Mouse (Mus musculus) erythroid progenitor cell, adult 5-6 weeks (primary cell): ENCODE data around the gene Osmr. TPM values are rescaled to one million over a fixed set of nuclear protein-coding genes. Genes with fewer than 3 reads are reported as not detected.
"Not testable (repeated sequence)": the region's sequence is repeated elsewhere in the genome, so short reads cannot be mapped to it uniquely, and the experiment has no call there.

ENCODE experiments used
- ATAC-seq: replicated peaks from 2 replicates; pipeline ENCODE4 v1.8.0; 2016; ENCODE audit warnings: moderate number of reproducible peaks, mild to moderate bottlenecking, moderate TSS enrichment, inconsistent platforms; ENCODE audit not compliant: poor library complexity, low FRiP score, severe bottlenecking
- total RNA-seq, 2 experiments: library from RNA; stranded (forward) in 1 of 2; stranded (reverse) in 1 of 2; fragments of 150-400 nt in 1 of 2; fragments of 186-747, 209-891 nt in 1 of 2; gene quantifications; 2 replicates each; pipeline versions ENCODE4 v1.2.3 to v1.2.4; 2015 to 2017; ENCODE audit warnings: low replicate concordance in 2 of 2

The Osmr gene
- total RNA-seq, 2 experiments from 2014 or later: not detected

DNA sequence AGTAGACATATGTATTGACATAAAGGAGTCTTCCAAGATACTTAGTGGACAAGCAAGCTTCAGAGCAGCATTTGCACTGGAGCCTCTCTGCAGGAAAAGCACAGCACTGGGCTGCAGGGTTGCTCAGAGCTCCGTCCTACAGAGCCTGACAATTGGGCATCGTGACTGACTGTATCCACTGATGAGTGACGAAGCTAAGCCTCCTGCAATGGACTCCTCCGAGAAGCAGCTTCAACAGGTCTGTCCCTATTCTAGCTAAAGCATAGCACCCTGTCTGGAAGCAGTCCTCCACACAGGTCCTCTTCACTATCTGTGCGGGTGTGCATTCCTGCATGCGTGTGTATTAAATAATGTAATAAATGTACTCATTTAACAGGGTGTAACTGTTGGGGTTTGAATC lies 7.9 kb downstream of the Osmr start:
- no peak for ATAC-seq

GRCm38 (mm10) chr15:6862125-6862524 lies 12.6 kb downstream of the Osmr start:
- no peak for ATAC-seq

DNA sequence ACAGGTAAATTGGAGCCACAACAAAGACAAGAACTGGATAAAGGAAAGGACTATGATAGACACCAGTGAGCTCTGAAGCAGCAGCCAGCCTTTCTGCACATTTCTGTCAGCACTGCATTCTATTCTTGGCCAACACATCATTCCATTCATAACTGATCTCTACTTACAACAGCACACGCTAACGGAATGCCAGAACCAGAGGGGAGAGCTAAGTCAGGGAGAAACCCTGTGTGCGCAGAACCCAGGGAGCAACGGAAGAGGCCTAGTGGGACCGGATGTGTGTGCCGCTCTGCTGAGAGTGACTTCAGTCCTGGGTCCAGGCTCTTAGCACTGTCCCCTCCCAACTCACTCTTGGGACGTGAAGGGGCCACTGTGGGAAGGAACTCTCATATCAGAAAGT lies 13.2 kb downstream of the Osmr start:
- ATAC-seq: no peak

- ATAC-seq: no peak
Measured at GRCm38 (mm10) chr15:6859781-6860180, 15.0 kb downstream of the Osmr start.

- no peak for ATAC-seq
Measured at GRCm38 (mm10) chr15:6858871-6859270, 15.9 kb downstream of the Osmr start.

DNA sequence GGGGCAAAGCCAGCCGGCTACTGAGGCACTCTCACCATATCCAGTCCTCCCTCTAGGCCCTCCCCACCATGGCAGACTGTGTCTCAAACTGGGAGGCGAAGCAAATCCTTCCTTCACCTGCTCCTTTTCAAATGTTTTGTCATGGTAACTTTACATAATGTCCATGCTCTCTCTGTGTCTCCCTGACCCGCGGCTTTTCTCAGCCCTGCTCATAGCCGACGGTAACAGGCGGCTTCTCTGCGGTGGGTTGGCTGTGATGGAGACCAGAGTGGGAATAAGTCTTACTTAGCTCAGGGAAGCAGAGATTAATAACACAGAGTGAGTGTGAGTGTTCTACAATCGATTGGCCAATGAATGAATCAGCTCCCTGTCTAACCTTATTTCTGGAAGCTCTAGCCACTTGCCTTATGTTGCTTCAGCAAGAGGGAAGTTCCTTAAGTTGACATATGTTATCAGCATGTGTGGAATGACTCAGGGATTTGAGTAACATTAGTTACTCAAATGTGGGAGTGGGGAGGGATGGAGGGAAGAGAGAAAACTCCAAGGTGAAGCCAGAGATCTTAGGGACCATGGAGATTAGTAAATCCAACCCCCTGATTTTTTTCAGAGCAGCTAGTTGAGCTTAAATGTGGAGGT lies 17.4 kb downstream of the Osmr start:
- no peak for ATAC-seq

DNA sequence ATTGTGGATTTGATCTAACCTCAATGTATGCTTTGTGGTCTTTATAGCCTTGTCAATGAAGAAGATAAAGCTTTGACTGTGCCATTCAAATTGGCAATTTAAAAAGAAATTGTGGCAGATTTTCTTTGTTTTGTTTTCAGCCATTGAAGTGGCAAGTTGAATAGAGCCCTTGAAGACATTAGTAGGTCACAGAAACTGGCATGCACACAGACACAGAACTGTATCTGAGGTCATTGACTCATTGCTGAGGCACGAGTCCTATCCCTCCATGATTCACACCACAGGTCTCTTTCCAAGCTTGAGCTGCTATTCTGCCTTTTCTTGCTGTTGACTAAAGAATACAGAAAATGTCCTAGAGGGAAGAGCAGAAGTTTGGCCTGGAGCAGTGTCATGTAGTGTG lies 24.9 kb downstream of the Osmr start:
- ATAC-seq: no peak

GRCm38 (mm10) chr15:6840199-6840598 lies 34.6 kb downstream of the Osmr start:
- no peak for ATAC-seq

DNA sequence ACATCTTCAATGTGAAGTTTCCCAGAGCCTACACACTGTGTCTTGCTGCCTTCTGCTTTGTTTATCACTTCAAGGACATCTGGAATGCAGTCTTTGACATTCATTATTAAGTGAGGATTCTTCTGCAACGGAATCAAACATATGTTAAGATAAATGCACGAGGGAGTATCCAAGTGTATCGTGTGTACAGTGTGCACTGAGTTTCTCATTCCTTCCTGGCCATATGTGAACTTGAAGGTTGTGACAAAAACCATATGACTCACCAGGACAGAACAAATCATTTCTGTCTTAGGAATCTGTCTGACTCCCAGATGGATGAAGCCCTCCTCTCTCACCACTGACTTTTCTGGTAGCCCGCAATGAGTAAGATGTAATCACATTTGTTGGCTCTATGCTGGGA lies 59.0 kb downstream of the Osmr start:
- no peak for ATAC-seq

DNA sequence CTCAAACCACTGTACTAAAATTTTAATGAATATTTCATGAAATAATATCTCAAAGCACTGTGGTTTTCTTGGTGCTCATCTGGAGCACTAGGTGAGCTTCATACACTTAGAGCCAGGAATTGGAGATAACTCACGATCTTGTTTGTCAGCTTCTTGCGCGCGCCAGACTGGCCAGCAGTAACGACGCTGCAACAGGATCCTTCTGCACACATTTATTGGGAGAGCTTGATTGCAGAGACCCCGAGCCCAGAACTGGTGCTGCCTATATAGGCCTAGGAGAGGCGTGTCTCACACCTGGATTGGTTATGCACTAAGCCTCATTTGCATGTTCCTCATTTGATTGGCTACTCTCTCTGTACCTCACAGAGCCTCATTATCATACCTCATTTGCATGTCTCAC lies 73.6 kb downstream of the Osmr start:
- ATAC-seq: not testable (repeated sequence)

GRCm38 (mm10) chr15:6792846-6793245 lies 81.9 kb downstream of the Osmr start:
- no peak for ATAC-seq

- no peak for ATAC-seq
Measured at GRCm38 (mm10) chr15:6791648-6792047, 83.1 kb downstream of the Osmr start.

DNA sequence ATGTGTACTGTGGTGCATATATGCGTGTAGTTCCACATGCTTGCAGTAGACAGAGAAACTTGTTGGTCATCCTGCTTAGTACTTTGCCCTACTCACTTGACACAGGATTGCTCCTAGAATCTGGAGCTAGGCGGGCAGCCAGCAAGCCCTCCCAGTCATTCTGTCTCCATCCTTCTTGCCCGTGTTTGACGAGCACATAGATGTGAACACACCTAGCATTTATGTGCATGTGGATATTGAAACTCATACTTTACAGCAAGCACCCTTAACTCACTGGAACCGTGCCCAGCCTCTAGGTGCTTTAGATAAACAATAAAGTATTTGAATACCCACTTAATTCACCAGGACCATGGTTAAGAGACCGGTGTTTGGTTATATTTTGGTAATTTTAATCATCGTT lies 84.8 kb downstream of the Osmr start:
- ATAC-seq: no peak

DNA sequence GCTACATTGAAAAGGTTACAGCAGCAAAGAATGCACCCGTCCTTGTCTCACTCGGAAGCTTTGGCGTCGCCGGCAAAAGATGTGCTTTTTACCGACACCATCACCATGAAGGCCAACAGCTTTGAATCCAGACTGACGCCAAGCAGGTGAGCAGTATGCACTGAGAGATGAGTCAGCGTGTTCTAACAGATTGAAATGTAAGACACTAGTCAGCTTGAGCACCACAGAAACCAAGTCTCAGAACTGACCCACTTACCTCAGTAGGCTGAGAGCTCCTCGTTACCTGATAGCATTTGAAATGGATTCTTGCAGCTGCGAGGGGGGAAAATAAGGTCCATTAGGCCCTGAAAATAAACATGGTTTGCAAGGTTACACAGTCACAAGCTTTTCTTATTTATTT lies 87.5 kb downstream of the Osmr start:
- no peak for ATAC-seq

DNA sequence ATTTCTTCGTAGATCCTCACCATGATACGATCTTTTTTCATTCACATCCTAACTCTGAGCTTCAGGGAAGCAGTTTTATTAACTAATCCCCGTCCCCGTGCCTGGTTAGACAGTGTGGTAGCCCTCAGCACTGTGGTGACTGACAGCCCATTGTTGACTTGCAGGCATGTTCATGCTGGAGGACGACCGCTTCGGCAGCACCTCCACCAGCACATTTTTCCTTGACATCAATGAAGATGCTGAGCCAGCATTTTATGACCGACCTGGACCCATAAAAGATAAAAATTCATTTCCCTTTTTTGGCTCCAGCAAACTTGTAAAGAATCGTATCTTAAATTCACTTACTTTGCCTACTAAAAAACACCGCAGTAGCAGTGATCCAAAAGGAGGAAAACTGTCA lies 88.6 kb downstream of the Osmr start:
- ATAC-seq: no peak

- ATAC-seq: no peak
Measured at GRCm38 (mm10) chr15:6772265-6772664, 102.5 kb downstream of the Osmr start.

Other genes starting within 250 kb of the Osmr start
- gene Rictor, start 166.6 kb downstream of the Osmr start, total RNA-seq (2015; ENCODE audit: low replicate concordance): 41.1 and 59.9 TPM in 2 replicates
- gene Rictor, start 166.6 kb downstream of the Osmr start, total RNA-seq (2017; ENCODE audit: low replicate concordance): 59.8 and 66.1 TPM in 2 replicates
- gene Lifr, start 215.6 kb upstream of the Osmr start, total RNA-seq (2015; ENCODE audit: low replicate concordance): under 0.01 and 1.7 TPM in 2 replicates
- gene Lifr, start 215.6 kb upstream of the Osmr start, total RNA-seq (2017; ENCODE audit: low replicate concordance): 1.0 and 2.2 TPM in 2 replicates